Mouse (Mus musculus) MEL (cell line): Measurements from ENCODE around the gene Tcea2. TPM values are rescaled to one million over a fixed set of nuclear protein-coding genes. Genes with fewer than 3 reads are reported as not detected.

Experiments
- DNase-seq: peaks from one replicate; pipeline ENCODE4 v3.0.0; 2011; ENCODE audit warnings: low read depth, low spot score
- H3K27ac ChIP-seq: 2 replicates; pipeline ENCODE4 v1.5.1; 2012; ENCODE audit warnings: low read depth, mild to moderate bottlenecking, control low read depth, low read length, moderate library complexity; ENCODE audit not compliant: control insufficient read depth
- H3K27me3 ChIP-seq, 2 experiments: fragments of 150-350 bp in 1 of 2; sonication (generic) in 1 of 2; 2 replicates each; pipeline ENCODE4 v1.6.1; 2012; ENCODE audit warnings: low read length in 2 of 2, mild to moderate bottlenecking in 2 of 2, improper control_type of control experiment in 1 of 2, moderate library complexity in 1 of 2; ENCODE audit not compliant: insufficient read depth in 2 of 2, control insufficient read depth in 1 of 2
- H3K36me3 ChIP-seq, 2 experiments: 2 replicates each; pipeline ENCODE4 v1.6.1; 2012 to 2014; ENCODE audit warnings: low read length in 2 of 2, improper control_type of control experiment in 1 of 2, inconsistent platforms in 1 of 2, mild to moderate bottlenecking in 1 of 2; ENCODE audit not compliant: insufficient read depth in 2 of 2, control insufficient read depth in 1 of 2
- H3K4me1 ChIP-seq, 2 experiments: fragments of 150-350 bp in 1 of 2; sonication (generic) in 1 of 2; 2 replicates each; pipeline ENCODE4 v1.6.1; 2012; ENCODE audit warnings: low read length in 2 of 2, improper control_type of control experiment in 1 of 2, mild to moderate bottlenecking in 1 of 2; ENCODE audit not compliant: insufficient read depth in 2 of 2, control insufficient read depth in 1 of 2
- H3K4me3 ChIP-seq, 2 experiments: fragments of 150-350 bp in 1 of 2; sonication (generic) in 1 of 2; 2 replicates each; pipeline ENCODE4 v1.5.1; 2012; ENCODE audit warnings: low read depth in 2 of 2, low read length in 2 of 2, mild to moderate bottlenecking in 2 of 2, moderate library complexity in 2 of 2, control low read depth in 1 of 2, improper control_type of control experiment in 1 of 2; ENCODE audit not compliant: control insufficient read depth in 1 of 2, insufficient read depth in 1 of 2
- H3K79me2 ChIP-seq: 2 replicates; pipeline ENCODE4 v1.6.1; 2012; ENCODE audit warnings: mild to moderate bottlenecking, low read length, moderate library complexity; ENCODE audit not compliant: control insufficient read depth, poor library complexity, insufficient read depth
- H3K9ac ChIP-seq: 2 replicates; pipeline ENCODE4 v1.6.1; 2012; ENCODE audit warnings: low read depth, mild to moderate bottlenecking, control low read depth, low read length, moderate library complexity; ENCODE audit not compliant: control insufficient read depth, poor library complexity, severe bottlenecking
- H3K9me3 ChIP-seq: fragments of 150-350 bp; sonication (generic); replicated peaks from 2 replicates; pipeline ENCODE4 v1.6.1; 2012; ENCODE audit warnings: mild to moderate bottlenecking, low read length, improper control_type of control experiment, moderate library complexity; ENCODE audit not compliant: insufficient read depth
- BHLHE40 ChIP-seq: IDR thresholded peaks from 2 replicates; pipeline ENCODE4 v1.6.1; 2012; ENCODE audit warnings: low read depth, mild to moderate bottlenecking, inconsistent platforms, low read length, improper control_type of control experiment, borderline replicate concordance
- E2F4 ChIP-seq: IDR thresholded peaks from 2 replicates; pipeline ENCODE4 v1.6.1; 2011; ENCODE audit warnings: low read depth, low read length, improper control_type of control experiment, borderline replicate concordance
- ELF1 ChIP-seq: IDR thresholded peaks from 2 replicates; pipeline ENCODE4 v1.6.1; 2014; ENCODE audit warnings: low read depth, mild to moderate bottlenecking, inconsistent platforms, low read length, improper control_type of control experiment, moderate library complexity
- ETS1 ChIP-seq: IDR thresholded peaks from 2 replicates; pipeline ENCODE4 v1.6.1; 2012; ENCODE audit warnings: low read depth, mild to moderate bottlenecking, inconsistent platforms, low read length, improper control_type of control experiment, moderate library complexity
- GATA1 ChIP-seq: IDR thresholded peaks from 2 replicates; pipeline ENCODE4 v1.6.1; 2011; ENCODE audit warnings: low read depth, low read length, improper control_type of control experiment
- HCFC1 ChIP-seq: IDR thresholded peaks from 2 replicates; pipeline ENCODE4 v1.6.1; 2012; ENCODE audit warnings: low read depth, mild to moderate bottlenecking, inconsistent platforms, low read length, improper control_type of control experiment, moderate library complexity
- JUND ChIP-seq: IDR thresholded peaks from 2 replicates; pipeline ENCODE4 v1.6.1; 2011; ENCODE audit warnings: low read depth, mild to moderate bottlenecking, improper control_type of control experiment, low read length
- KAT2A ChIP-seq: conservative IDR thresholded peaks from 2 replicates; pipeline ENCODE4 v1.6.1; 2012; ENCODE audit warnings: low read depth, low read length, improper control_type of control experiment, inconsistent platforms
- MAX ChIP-seq: IDR thresholded peaks from 2 replicates; pipeline ENCODE4 v1.6.1; 2011; ENCODE audit warnings: low read length, improper control_type of control experiment
- MAZ ChIP-seq: IDR thresholded peaks from 2 replicates; pipeline ENCODE4 v1.6.1; 2012; ENCODE audit warnings: low read depth, mild to moderate bottlenecking, inconsistent platforms, low read length, improper control_type of control experiment
- MEF2A ChIP-seq: IDR thresholded peaks from 2 replicates; pipeline ENCODE4 v1.6.1; 2014; ENCODE audit warnings: low read depth, mild to moderate bottlenecking, inconsistent platforms, low read length, improper control_type of control experiment; ENCODE audit not compliant: poor library complexity, insufficient replicate concordance, severe bottlenecking; ENCODE audit errors: extremely low read depth
- MXI1 ChIP-seq: IDR thresholded peaks from 2 replicates; pipeline ENCODE4 v1.6.1; 2011; ENCODE audit warnings: mild to moderate bottlenecking, low read depth, low read length, improper control_type of control experiment
- MYB ChIP-seq: IDR thresholded peaks from 2 replicates; pipeline ENCODE4 v1.6.1; 2011; ENCODE audit warnings: mild to moderate bottlenecking, low read depth, low read length, improper control_type of control experiment
- POLR2A ChIP-seq, 2 experiments: IDR thresholded peaks; 2 replicates each; pipeline ENCODE4 v1.6.1; 2011 to 2012; ENCODE audit warnings: low read length in 2 of 2, mild to moderate bottlenecking in 2 of 2, control low read depth in 1 of 2, improper control_type of control experiment in 1 of 2, low read depth in 1 of 2, moderate library complexity in 1 of 2; ENCODE audit not compliant: control insufficient read depth in 1 of 2, insufficient read depth in 1 of 2, poor library complexity in 1 of 2
- POLR2AphosphoS2 ChIP-seq: IDR thresholded peaks from 2 replicates; pipeline ENCODE4 v1.6.1; 2011; ENCODE audit warnings: low read length, improper control_type of control experiment
- RAD21 ChIP-seq: IDR thresholded peaks from 2 replicates; pipeline ENCODE4 v1.6.1; 2011; ENCODE audit warnings: mild to moderate bottlenecking, low read depth, low read length, improper control_type of control experiment
- TAL1 ChIP-seq: IDR thresholded peaks from 2 replicates; pipeline ENCODE4 v1.6.1; 2012; ENCODE audit warnings: mild to moderate bottlenecking, inconsistent platforms, low read length, moderate library complexity, mixed read lengths
- TCF12 ChIP-seq: IDR thresholded peaks from 2 replicates; pipeline ENCODE4 v1.6.1; 2014; ENCODE audit warnings: low read depth, mild to moderate bottlenecking, inconsistent platforms, low read length, improper control_type of control experiment, moderate library complexity
- USF1 ChIP-seq: IDR thresholded peaks from 2 replicates; pipeline ENCODE4 v1.6.1; 2014; ENCODE audit warnings: low read depth, mild to moderate bottlenecking, inconsistent platforms, low read length, improper control_type of control experiment, moderate library complexity
- USF2 ChIP-seq, 2 experiments: IDR thresholded peaks; 2 replicates each; pipeline ENCODE4 v1.6.1; 2011 to 2012; ENCODE audit warnings: improper control_type of control experiment in 2 of 2, low read length in 2 of 2, borderline replicate concordance in 1 of 2, inconsistent platforms in 1 of 2, low read depth in 1 of 2, mild to moderate bottlenecking in 1 of 2; ENCODE audit not compliant: insufficient read depth in 1 of 2
- ZKSCAN1 ChIP-seq: IDR thresholded peaks from 2 replicates; pipeline ENCODE4 v1.6.1; 2012; ENCODE audit warnings: low read depth, mild to moderate bottlenecking, inconsistent platforms, low read length, improper control_type of control experiment, moderate library complexity
- ZMIZ1 ChIP-seq: IDR thresholded peaks from 2 replicates; pipeline ENCODE4 v1.6.1; 2012; ENCODE audit warnings: low read depth, mild to moderate bottlenecking, inconsistent platforms, low read length, improper control_type of control experiment, moderate library complexity
- polyA plus RNA-seq, 2 experiments: library from polyadenylated mRNA; stranded (reverse) in 1 of 2; unstranded in 1 of 2; fragments of >175 nt in 1 of 2; fragments of >200 nt in 1 of 2; gene quantifications; 2 replicates each; pipeline versions ENCODE4 v1.2.1 to v1.2.4; 2012; ENCODE audit warnings: low replicate concordance in 2 of 2, low read depth in 1 of 2; ENCODE audit not compliant: insufficient read length in 2 of 2, insufficient read depth in 1 of 2, missing spikeins in 1 of 2
- total RNA-seq: library from RNA; depleted of rRNA; stranded (reverse); fragments of 300-350 nt; gene quantifications from 2 replicates; pipeline ENCODE4 v1.2.3, GENCODE M21; 2012

Gene Tcea2
- total and polyA plus RNA-seq, 3 experiments = 6.7 to 17.0 TPM; not detected in 1

DNA sequence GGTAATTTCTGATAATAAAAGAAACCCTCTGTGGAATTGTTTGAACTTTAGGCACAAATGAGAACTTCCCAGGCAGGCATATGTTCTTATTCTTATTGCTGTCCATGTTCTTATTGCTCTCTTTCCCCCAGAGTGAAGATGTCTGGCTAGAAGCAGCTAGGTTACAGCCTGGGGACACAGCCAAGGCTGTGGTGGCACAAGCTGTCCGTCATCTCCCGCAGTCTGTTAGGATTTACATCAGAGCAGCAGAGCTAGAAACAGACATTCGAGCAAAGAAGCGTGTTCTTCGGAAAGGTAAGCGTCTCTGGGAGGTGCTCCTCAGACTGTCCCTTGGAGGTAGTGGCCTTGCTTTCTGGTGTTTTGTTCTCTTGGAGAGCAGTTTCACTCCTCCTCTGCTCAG lies 47.5 kb upstream of the Tcea2 start:
- H3K27ac ChIP-seq = no peak overlapping the region
- H3K27me3 ChIP-seq = no peaks in the 10 kb centered on the region
- no peaks in the 10 kb centered on the region for H3K9me3 ChIP-seq
- peaks cover 0 to 12% of the 10 kb centered on the region in 2 experiments; a peak in 2 of 4 replicates for H3K36me3 ChIP-seq
- H3K4me1 ChIP-seq = no peaks in the 10 kb centered on the region
- no peak overlapping the region for H3K4me3 ChIP-seq
- TF ChIP-seq MAX (no peak), ZKSCAN1 (no peak), USF2 (IDR thresholded peaks at IDR 0.05; ENCODE audit: borderline replicate concordance in 1 of 2, insufficient read depth in 1 of 2, low read depth in 1 of 2, low read length in 2 of 2) (no peak), RAD21 (no peak), POLR2AphosphoS2 (no peak), JUND (no peak), GATA1 (no peak), KAT2A (no peak), MYB (no peak)
- H3K9ac ChIP-seq = no peak overlapping the region
- no peak for DNase-seq
- no peaks in the 10 kb centered on the region for H3K79me2 ChIP-seq

DNA sequence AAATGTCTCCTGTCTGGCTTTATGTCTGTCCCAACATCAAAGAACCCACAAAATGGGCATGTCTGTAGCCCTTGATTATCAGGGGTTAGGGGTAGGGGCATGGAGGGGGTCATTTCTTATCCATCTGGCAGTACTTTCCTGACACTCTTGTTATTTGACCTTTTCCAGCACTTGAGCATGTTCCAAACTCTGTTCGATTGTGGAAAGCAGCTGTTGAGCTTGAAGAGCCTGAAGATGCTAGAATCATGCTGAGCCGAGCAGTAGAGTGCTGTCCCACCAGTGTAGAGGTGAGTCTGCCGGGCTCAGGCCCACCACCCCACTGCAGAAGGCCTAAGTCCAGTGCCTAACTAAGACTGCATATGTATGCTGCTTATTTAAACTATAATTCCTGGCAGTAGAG lies 44.2 kb upstream of the Tcea2 start:
- H3K36me3 ChIP-seq = peaks cover 0 to 16% of the 10 kb centered on the region in 2 experiments; a peak in 2 of 4 replicates
- H3K27me3 ChIP-seq = no peaks in the 10 kb centered on the region
- no peak for DNase-seq
- H3K79me2 ChIP-seq = no peaks in the 10 kb centered on the region
- TF ChIP-seq E2F4 (no peak), TCF12 (no peak), BHLHE40 (no peak), MEF2A (no peak), MAZ (no peak), HCFC1 (no peak), POLR2A (IDR thresholded peaks at IDR 0.05; ENCODE audit: control insufficient read depth in 1 of 2, insufficient read depth in 1 of 2, low read depth in 1 of 2, low read length in 2 of 2, poor library complexity in 1 of 2) (no peak), MXI1 (no peak), ELF1 (no peak), TAL1 (no peak), GATA1 (no peak), POLR2AphosphoS2 (no peak), ETS1 (no peak), ZMIZ1 (no peak), USF1 (no peak), ZKSCAN1 (no peak)
- no peak overlapping the region for H3K4me3 ChIP-seq
- no peaks in the 10 kb centered on the region for H3K9me3 ChIP-seq
- H3K4me1 ChIP-seq = no peaks in the 10 kb centered on the region
- H3K27ac ChIP-seq = no peak overlapping the region
- no peak overlapping the region for H3K9ac ChIP-seq
